Mouse (Mus musculus): Measurements from ENCODE around the gene Pik3cb. TPM values are rescaled to one million over a fixed set of nuclear protein-coding genes. Genes with fewer than 3 reads are reported as not detected.

The Pik3cb gene
- polyA plus RNA-seq, 1 experiment from 2014 or later, result 4.6 TPM

- Histone ChIP-seq H3K4me2 (peak overlapping the region; percentile 45), H3K27ac (peak overlapping the region; percentile 70), H3K4me1 (peaks cover 19% of the 10 kb centered on the region), H3K36me3 (ENCODE audit: poor library complexity, severe bottlenecking) (no peaks in the 10 kb centered on the region), H3K4me3 (no peak overlapping the region), H3K9ac (no peak overlapping the region), H3K9me3 (replicated peaks) (no peaks in the 10 kb centered on the region), H3K27me3 (no peaks in the 10 kb centered on the region)
- 50% methylated on average over 9 of the region's 9 CpGs for WGBS
- ATAC-seq, result peak; percentile 60
Observed at GRCm38 (mm10) chr9:99164148-99164503, 23.7 kb upstream of the Pik3cb start.

- peak overlapping the region; percentile 70 for H3K27ac ChIP-seq
- no peak overlapping the region; the same call in 1 of the 2 replicates for H3K9ac ChIP-seq
- ATAC-seq, result peak; percentile 61
- peak overlapping the region; percentile 45 for H3K4me2 ChIP-seq
- H3K4me3 ChIP-seq, result no peak overlapping the region
- WGBS, result 4% methylated on average over 15 of the region's 15 CpGs
- no peaks in the 10 kb centered on the region for H3K36me3 ChIP-seq (ENCODE audit: poor library complexity, severe bottlenecking)
- no peaks in the 10 kb centered on the region for H3K9me3 ChIP-seq (replicated peaks)
- no peaks in the 10 kb centered on the region for H3K27me3 ChIP-seq
- H3K4me1 ChIP-seq, result peaks cover 19% of the 10 kb centered on the region
Observed at GRCm38 (mm10) chr9:99163420-99164147, 23.2 kb upstream of the Pik3cb start.

- 90% methylated on average over 2 of the region's 2 CpGs for WGBS
- no peak overlapping the region for H3K9ac ChIP-seq
- no peak overlapping the region for H3K4me3 ChIP-seq
- H3K27me3 ChIP-seq, result no peaks in the 10 kb centered on the region
- no peak for ATAC-seq
- no peak overlapping the region for H3K4me2 ChIP-seq
- H3K36me3 ChIP-seq (ENCODE audit: poor library complexity, severe bottlenecking), result no peaks in the 10 kb centered on the region
- H3K4me1 ChIP-seq, result peaks cover 19% of the 10 kb centered on the region
- no peaks in the 10 kb centered on the region for H3K9me3 ChIP-seq (replicated peaks)
- H3K27ac ChIP-seq, result peak overlapping the region; percentile 70; the same call in 1 of the 2 replicates
Observed at GRCm38 (mm10) chr9:99162839-99163238, 22.4 kb upstream of the Pik3cb start.

DNA sequence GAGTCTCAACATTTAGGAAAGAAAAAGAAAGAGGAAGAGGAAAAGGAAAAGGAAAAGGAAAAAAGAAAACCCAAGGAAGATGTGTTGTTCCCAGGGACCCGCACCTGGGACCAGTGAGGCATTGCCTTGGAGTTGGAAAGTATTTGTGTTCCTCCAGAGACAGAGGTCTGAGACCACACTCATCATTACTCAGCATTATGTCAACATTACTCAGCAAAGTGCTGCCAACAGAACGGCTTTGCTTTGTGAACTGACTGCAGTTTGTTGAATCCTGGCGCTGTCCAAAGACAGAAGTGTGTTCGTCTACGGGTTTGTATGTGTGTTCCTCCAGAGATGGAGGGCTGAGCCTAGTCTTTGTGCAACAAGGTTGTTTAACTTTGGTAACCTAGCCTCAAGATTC is 20.4 kb upstream of the Pik3cb start:
- no peaks in the 10 kb centered on the region for H3K9me3 ChIP-seq (replicated peaks)
- H3K36me3 ChIP-seq (ENCODE audit: poor library complexity, severe bottlenecking), result no peaks in the 10 kb centered on the region
- WGBS, result 92% methylated on average over 5 of the region's 5 CpGs
- H3K27ac ChIP-seq, result no peak overlapping the region
- no peak overlapping the region for H3K4me3 ChIP-seq
- H3K9ac ChIP-seq, result no peak overlapping the region
- H3K27me3 ChIP-seq, result no peaks in the 10 kb centered on the region
- H3K4me2 ChIP-seq, result no peak overlapping the region
- peaks cover 19% of the 10 kb centered on the region for H3K4me1 ChIP-seq
- no peak for ATAC-seq

DNA sequence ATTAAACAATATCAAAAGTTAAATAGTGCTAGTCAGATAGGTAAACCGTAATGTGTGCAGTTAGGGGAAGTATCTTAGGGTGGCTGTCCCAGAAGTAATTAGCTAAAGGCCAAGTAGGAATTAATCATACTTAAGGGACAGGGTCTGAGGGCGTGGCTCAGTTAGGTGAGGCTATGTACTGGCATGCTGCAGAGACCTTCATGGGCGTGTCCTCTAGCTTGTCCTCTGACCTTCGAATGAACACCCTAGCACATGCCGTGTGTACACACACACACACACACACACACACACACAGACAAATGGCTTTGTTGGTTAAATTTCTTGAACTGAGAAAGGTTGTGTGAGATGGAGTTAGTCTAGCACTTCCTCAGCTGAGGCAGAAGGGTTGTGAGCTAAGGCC is 19.5 kb upstream of the Pik3cb start:
- WGBS, result 89% methylated on average over 5 of the region's 5 CpGs
- H3K27me3 ChIP-seq, result no peaks in the 10 kb centered on the region
- H3K36me3 ChIP-seq (ENCODE audit: poor library complexity, severe bottlenecking), result no peaks in the 10 kb centered on the region
- H3K4me1 ChIP-seq, result peaks cover 18% of the 10 kb centered on the region
- ATAC-seq, result no peak
- no peak overlapping the region for H3K4me3 ChIP-seq
- H3K27ac ChIP-seq, result no peak overlapping the region
- no peaks in the 10 kb centered on the region for H3K9me3 ChIP-seq (replicated peaks)
- no peak overlapping the region for H3K4me2 ChIP-seq
- H3K9ac ChIP-seq, result no peak overlapping the region

GRCm38 (mm10) chr9:99158708-99159107 is 18.3 kb upstream of the Pik3cb start:
- 86% methylated on average over 6 of the region's 6 CpGs for WGBS
- Histone ChIP-seq H3K27me3 (no peaks in the 10 kb centered on the region), H3K27ac (no peak overlapping the region), H3K4me3 (no peak overlapping the region), H3K36me3 (ENCODE audit: poor library complexity, severe bottlenecking) (no peaks in the 10 kb centered on the region), H3K9me3 (replicated peaks) (no peaks in the 10 kb centered on the region), H3K4me2 (no peak overlapping the region), H3K9ac (no peak overlapping the region), H3K4me1 (peaks cover 13% of the 10 kb centered on the region)
- ATAC-seq, result no peak

DNA sequence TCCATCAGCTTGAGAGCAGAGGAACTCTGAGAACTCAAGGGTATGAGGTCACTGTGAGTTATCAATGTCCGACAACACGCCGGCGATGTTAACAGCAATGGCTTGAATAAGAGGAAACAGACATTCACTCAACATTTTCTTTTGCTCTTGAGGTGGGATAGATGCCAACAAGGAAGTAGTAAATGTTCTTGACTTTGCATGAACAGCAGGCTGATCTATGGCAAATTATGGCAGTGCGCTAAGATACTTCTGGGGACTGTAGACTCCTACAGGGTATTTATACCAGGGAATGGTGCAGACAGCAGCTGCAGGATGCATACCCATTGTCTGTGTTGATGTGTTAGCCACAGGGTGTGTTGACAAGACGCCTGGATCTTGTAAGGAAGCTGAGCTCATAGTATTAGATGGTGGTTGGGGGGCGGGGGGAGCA is 17.8 kb upstream of the Pik3cb start:
- Histone ChIP-seq H3K27ac (no peak overlapping the region), H3K36me3 (ENCODE audit: poor library complexity, severe bottlenecking) (no peaks in the 10 kb centered on the region), H3K9ac (no peak overlapping the region), H3K4me2 (no peak overlapping the region), H3K27me3 (no peaks in the 10 kb centered on the region), H3K4me1 (peaks cover 13% of the 10 kb centered on the region), H3K4me3 (no peak overlapping the region), H3K9me3 (replicated peaks) (no peaks in the 10 kb centered on the region)
- 79% methylated on average over 7 of the region's 7 CpGs for WGBS
- ATAC-seq, result no peak

GRCm38 (mm10) chr9:99153655-99154054 is 13.2 kb upstream of the Pik3cb start:
- H3K36me3 ChIP-seq (ENCODE audit: poor library complexity, severe bottlenecking), result no peaks in the 10 kb centered on the region
- no peak overlapping the region for H3K4me2 ChIP-seq
- no peak overlapping the region for H3K9ac ChIP-seq
- H3K27ac ChIP-seq, result peak overlapping the region; percentile 65
- no peaks in the 10 kb centered on the region for H3K9me3 ChIP-seq (replicated peaks)
- no peaks in the 10 kb centered on the region for H3K27me3 ChIP-seq
- H3K4me1 ChIP-seq, result peaks cover 19% of the 10 kb centered on the region
- peak; percentile 68 for ATAC-seq
- 14% methylated on average over 3 of the region's 3 CpGs for WGBS
- no peak overlapping the region for H3K4me3 ChIP-seq

GRCm38 (mm10) chr9:99152699-99153490 is 12.5 kb upstream of the Pik3cb start:
- ATAC-seq, result 0 out of 2 replicates have a peak, but pooled peaks have one; percentile 4
- whole genome bisulfite sequencing, result 45% methylated on average over 9 of the region's 9 CpGs
- peak overlapping the region; percentile 65 for H3K27ac ChIP-seq
- H3K4me1 ChIP-seq, result peaks cover 19% of the 10 kb centered on the region
- H3K9ac ChIP-seq, result no peak overlapping the region
- no peak overlapping the region for H3K4me3 ChIP-seq
- no peak overlapping the region for H3K4me2 ChIP-seq
- H3K9me3 ChIP-seq (replicated peaks), result no peaks in the 10 kb centered on the region
- no peaks in the 10 kb centered on the region for H3K27me3 ChIP-seq
- no peaks in the 10 kb centered on the region for H3K36me3 ChIP-seq (ENCODE audit: poor library complexity, severe bottlenecking)

DNA sequence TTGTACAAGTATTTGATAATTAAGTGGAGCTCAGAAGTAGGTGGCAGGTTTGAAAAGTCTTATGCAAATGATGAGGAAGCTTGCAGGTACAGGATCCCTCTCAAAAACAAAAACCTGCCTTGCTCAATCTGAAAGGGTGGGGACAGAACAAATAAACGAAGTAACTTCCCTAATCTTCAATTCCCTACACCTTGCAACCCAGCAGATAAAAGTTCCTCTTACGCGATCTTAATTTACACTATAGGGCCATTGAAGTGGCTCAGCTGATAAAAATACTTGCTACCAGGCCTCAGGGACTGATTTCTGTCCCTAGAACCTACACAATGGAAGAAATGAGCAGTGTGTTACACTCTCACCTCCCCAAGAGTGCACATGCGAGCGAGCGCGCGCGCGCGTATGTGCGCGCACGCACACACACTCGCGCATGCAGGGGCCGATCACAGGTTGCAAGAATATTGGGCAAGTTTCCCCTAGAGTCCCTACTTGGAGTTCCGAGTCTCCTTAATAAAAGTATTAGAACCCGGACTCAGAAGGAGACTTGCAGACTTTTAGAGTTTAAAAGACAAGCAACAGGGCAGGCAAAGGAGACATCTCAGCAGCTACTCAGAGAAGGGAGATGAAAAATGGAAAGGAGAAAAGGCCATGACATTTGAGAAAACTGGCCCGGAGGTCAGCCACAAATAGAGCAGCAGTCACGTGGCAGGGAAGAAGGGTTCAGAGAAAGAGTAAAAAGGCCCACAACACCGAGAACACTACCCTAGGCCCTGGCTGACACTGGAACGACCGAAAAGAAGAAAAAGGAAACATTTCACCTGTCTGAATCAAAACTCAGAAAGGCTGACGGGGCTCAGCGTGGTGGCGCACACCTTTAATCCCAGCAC is 6.7 kb upstream of the Pik3cb start:
- Histone ChIP-seq H3K4me2 (no peak overlapping the region), H3K27me3 (no peaks in the 10 kb centered on the region), H3K4me1 (no peaks in the 10 kb centered on the region), H3K27ac (no peak overlapping the region), H3K9me3 (replicated peaks) (no peaks in the 10 kb centered on the region), H3K9ac (no peak overlapping the region), H3K36me3 (ENCODE audit: poor library complexity, severe bottlenecking) (no peaks in the 10 kb centered on the region), H3K4me3 (no peak overlapping the region)
- WGBS, result 90% methylated on average over 27 of the region's 27 CpGs
- no peak for ATAC-seq

DNA sequence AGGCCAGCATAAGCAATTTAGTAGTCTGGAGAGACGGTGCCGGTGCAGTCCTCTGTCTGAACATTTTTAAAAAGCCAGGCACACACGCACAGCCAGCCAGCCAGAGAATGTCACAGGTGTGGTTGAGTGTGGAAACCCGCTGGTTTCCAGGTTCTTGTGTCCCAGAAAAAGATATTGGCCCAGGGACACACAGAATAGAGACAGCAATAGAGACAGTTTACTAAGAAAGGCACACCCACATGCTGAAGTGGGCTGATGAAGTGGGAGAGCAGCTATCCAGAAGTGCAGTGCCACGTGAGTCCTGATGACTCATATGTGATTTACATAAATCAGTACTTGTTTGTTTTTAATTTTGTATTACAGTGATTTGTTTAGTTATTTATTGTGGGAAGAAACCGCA is 5.3 kb upstream of the Pik3cb start:
- WGBS, result 73% methylated on average over 6 of the region's 6 CpGs
- no peaks in the 10 kb centered on the region for H3K36me3 ChIP-seq (ENCODE audit: poor library complexity, severe bottlenecking)
- no peak overlapping the region for H3K9ac ChIP-seq
- peaks cover 7% of the 10 kb centered on the region; the same call in 1 of the 2 replicates for H3K27me3 ChIP-seq
- H3K9me3 ChIP-seq (replicated peaks), result no peaks in the 10 kb centered on the region
- no peak for ATAC-seq
- no peak overlapping the region for H3K4me2 ChIP-seq
- H3K4me1 ChIP-seq, result peaks cover 6% of the 10 kb centered on the region
- no peak overlapping the region for H3K27ac ChIP-seq
- H3K4me3 ChIP-seq, result no peak overlapping the region
